Comparison of ENCODE assay signal across 8 mouse cellular contexts in the genomic region with DNA sequence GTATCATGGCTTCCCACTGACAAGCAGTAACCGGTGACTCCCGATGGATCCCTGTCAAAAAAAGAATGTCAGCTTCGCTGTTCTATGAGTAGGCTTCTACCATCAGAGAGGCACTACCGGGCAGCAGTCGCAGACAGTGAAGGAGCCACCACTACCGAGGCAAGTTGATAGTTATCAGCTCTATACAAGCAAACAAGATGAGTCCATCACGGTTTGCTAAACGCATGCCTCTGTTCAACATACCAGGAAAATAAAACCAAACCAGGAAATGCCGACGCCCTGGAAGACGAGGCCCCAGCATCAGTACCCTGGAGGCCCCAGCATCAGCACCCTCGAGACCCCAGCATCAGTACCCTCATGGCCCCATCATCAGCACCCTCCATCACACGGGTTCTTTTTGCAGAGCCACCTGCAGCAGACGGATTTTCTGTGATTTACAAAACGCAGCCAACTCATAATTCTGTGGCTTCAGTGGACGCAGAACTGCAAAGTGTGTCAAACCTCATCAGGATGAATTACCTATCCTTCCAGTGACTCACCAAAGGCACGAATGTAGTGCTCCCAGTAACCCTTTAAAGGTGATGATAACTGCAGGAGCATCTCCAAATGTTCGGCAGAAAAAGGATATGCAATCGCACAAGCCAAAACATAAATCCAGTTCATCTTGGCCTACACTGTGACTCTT. TPM values are rescaled to one million over a fixed set of nuclear protein-coding genes. Genes with fewer than 3 reads are reported as not detected.
DNase-seq lines count a peak whose midpoint lies in the region; ATAC-seq and TF ChIP-seq lines count a peak whose summit lies in the region.

No protein-coding gene starts in this region.

- no peaks in the 10 kb centered on the region for H3K9me3 ChIP-seq in kidney, embryonic 15.5 days (replicated peaks)
- H3K9me3 ChIP-seq in heart, embryonic 16.5 days (replicated peaks; ENCODE audit: control insufficient read depth, low read length), result no peaks in the 10 kb centered on the region; the same call in 1 of the 2 replicates

- peaks cover 43% of the 10 kb centered on the region for H3K4me1 ChIP-seq in kidney, embryonic 15.5 days
- H3K4me1 ChIP-seq in cortical plate, adult 2 months (ENCODE audit: control insufficient read depth, insufficient read depth, low read length), result peaks cover 14% of the 10 kb centered on the region
- H3K4me1 ChIP-seq in heart, embryonic 16.5 days (ENCODE audit: control insufficient read depth, insufficient read depth, low read length), result peaks cover 30% of the 10 kb centered on the region

- no peaks in the 10 kb centered on the region for H3K27me3 ChIP-seq in kidney, embryonic 15.5 days
- H3K27me3 ChIP-seq in heart, embryonic 16.5 days (ENCODE audit: control insufficient read depth, insufficient read depth, low read length), result no peaks in the 10 kb centered on the region
- H3K27me3 ChIP-seq in myocyte (ENCODE audit: control insufficient read depth, insufficient read depth, insufficient read length), result no peaks in the 10 kb centered on the region

- H3K4me2 ChIP-seq in kidney, embryonic 15.5 days, result peak overlapping the region; percentile 80
- H3K4me2 ChIP-seq in heart, embryonic 16.5 days (ENCODE audit: low read depth, low read length), result peak overlapping the region; percentile 46
- peak overlapping the region; percentile 81 for H3K4me2 ChIP-seq in myocyte (ENCODE audit: low read depth)

- H3ac ChIP-seq in myocyte (ENCODE audit: control insufficient read depth, insufficient read length), result no peak overlapping the region

- no peak for TF ChIP-seq CTCF in cortical plate, adult 2 months (IDR thresholded peaks at IDR 0.05; ENCODE audit: extremely low read depth, insufficient read depth, low read length)

- ATAC-seq in kidney, embryonic 15.5 days (replicated peaks; ENCODE audit: low FRiP score), result no peak
- no peak for ATAC-seq in heart, embryonic 16.5 days (replicated peaks; ENCODE audit: extremely low read depth, insufficient read depth, low FRiP score)

- H3K4me3 ChIP-seq in kidney, embryonic 15.5 days (replicated peaks), result peak overlapping the region; percentile 24
- H3K4me3 ChIP-seq in cortical plate, adult 2 months (ENCODE audit: insufficient read depth, low read length), result peak overlapping the region; percentile 100
- H3K4me3 ChIP-seq in heart, embryonic 16.5 days (ENCODE audit: low read length), result peak overlapping the region; percentile 18
- peak overlapping the region; percentile 92 for H3K4me3 ChIP-seq in myocyte

- 39% methylated on average over 19 of the region's 19 CpGs for WGBS in kidney, embryonic 15.5 days
- WGBS in heart, embryonic 16.5 days, result 36% methylated on average over 19 of the region's 19 CpGs

- 0 out of 2 replicates have a peak overlapping the region, but pooled peaks have one; percentile 22 for H3K27ac ChIP-seq in kidney, embryonic 15.5 days
- peak overlapping the region; percentile 51 for H3K27ac ChIP-seq in cortical plate, adult 2 months (ENCODE audit: insufficient read depth, low read length)
- no peak overlapping the region for H3K27ac ChIP-seq in heart, embryonic 16.5 days (ENCODE audit: low read length)

- DNase-seq in kidney, postnatal 25 days, result no peak
- no peak for DNase-seq in thymus, postnatal 36 days
- no peak for DNase-seq in spleen, adult 18-20 months
- no peak for DNase-seq in thymus, postnatal 14 days

- TF ChIP-seq POLR2A in cortical plate, adult 2 months (IDR thresholded peaks at IDR 0.05; ENCODE audit: extremely low read depth, insufficient read depth, low read length), result no peak
- no peak for TF ChIP-seq POLR2A in myocyte (IDR thresholded peaks at IDR 0.05; ENCODE audit: insufficient read length, low read depth)

- no peak overlapping the region for H3K9ac ChIP-seq in kidney, embryonic 15.5 days
- H3K9ac ChIP-seq in heart, embryonic 16.5 days (ENCODE audit: low read length), result peak overlapping the region; percentile 26; the same call in 1 of the 2 replicates

- peaks cover 14% of the 10 kb centered on the region for H3K36me3 ChIP-seq in kidney, embryonic 15.5 days
- no peaks in the 10 kb centered on the region for H3K36me3 ChIP-seq in heart, embryonic 16.5 days (ENCODE audit: control insufficient read depth, insufficient read depth)
- no peaks in the 10 kb centered on the region for H3K36me3 ChIP-seq in myocyte (ENCODE audit: control insufficient read depth, insufficient read depth)

- peaks cover 69% of the 10 kb centered on the region for H3K79me2 ChIP-seq in myocyte (ENCODE audit: control insufficient read depth, insufficient read depth)

TF ChIP-seq in myocyte, 11 proteins besides CTCF, POLR2A, EP300 and RAD21:
- TF ChIP-seq CEBPB (IDR thresholded peaks at IDR 0.05; ENCODE audit: insufficient read depth, poor library complexity, severe bottlenecking) (no peak), USF1 (IDR thresholded peaks at IDR 0.05; ENCODE audit: low read depth) (no peak), E2F4 (IDR thresholded peaks at IDR 0.05; ENCODE audit: insufficient read depth) (no peak), MAX (IDR thresholded peaks at IDR 0.05; ENCODE audit: low read depth) (no peak), POLR2AphosphoS2 (IDR thresholded peaks at IDR 0.05; ENCODE audit: insufficient read length, low read depth) (no peak), MYOD1 (IDR thresholded peaks at IDR 0.05; ENCODE audit: control insufficient read depth in 1 of 3, insufficient read length in 2 of 3, low read depth in 2 of 3) (no peak), TCF12 (IDR thresholded peaks at IDR 0.05; ENCODE audit: insufficient read depth, poor library complexity, severe bottlenecking) (no peak)

RNA-seq across cellular contexts. Expression of gene App, which starts 2.6 kb away (rescaled TPM):
- polyA plus RNA-seq in kidney, embryonic 15.5 days (2015; fragmentation: Nextera tagmentation; extraction: Ambion mirVana), result 269 and 292 TPM in 2 replicates
- polyA plus RNA-seq in cortical plate, adult 2 months (2012; rRNA removed), result 1,072 and 1,099 TPM in 2 replicates
- 175 and 187 TPM in 2 replicates for polyA plus RNA-seq in heart, embryonic 16.5 days (2015; fragmentation: Nextera tagmentation; extraction: Ambion mirVana)
- polyA plus RNA-seq in myocyte (2012; fragmentation: generic; extraction: Trizol), result 207 TPM

Comparison
In these comparisons a context has a peak if more than half of its experiments do, and no peak if none do; other contexts are left out.
1. H3K4me3 ChIP-seq: peak in every context shown above with its lines; median percentile 100 in cortical plate, adult 2 months; 92 in myocyte; 24 in kidney, embryonic 15.5 days; 18 in heart, embryonic 16.5 days.